Mouse (Mus musculus): ENCODE data around the gene Nsun2. TPM values are rescaled to one million over a fixed set of nuclear protein-coding genes. Genes with fewer than 3 reads are reported as not detected.

The Nsun2 gene
- polyA plus RNA-seq, 1 experiment from 2014 or later, result 119 TPM

DNA sequence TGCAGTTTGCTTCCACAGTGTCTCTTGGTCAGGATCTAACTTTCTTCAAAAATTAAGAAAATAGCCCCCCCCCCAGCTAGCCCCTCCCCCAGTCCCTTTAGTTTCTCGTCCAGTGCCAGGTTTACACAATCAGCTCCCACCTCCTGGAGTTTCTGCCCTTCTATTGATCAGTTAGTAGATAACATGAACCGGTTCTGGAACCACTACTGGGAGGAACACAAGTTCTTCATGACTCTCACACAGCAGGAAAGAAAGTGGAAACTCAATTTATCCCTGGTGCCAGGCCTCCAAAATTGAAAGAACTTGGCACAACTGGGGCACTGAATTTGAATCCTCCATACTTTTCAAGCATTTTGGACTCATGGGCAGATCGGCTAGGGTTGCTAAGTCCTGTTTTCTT, 121.0 kb downstream of the Nsun2 start:
- Histone ChIP-seq H3K4me3 (replicated peaks) (no peak overlapping the region), H3K27ac (replicated peaks) (no peak overlapping the region), H3K27me3 (no peaks in the 10 kb centered on the region), H3K9ac (no peak overlapping the region), H3K9me3 (replicated peaks) (no peaks in the 10 kb centered on the region), H3K4me2 (replicated peaks) (no peak overlapping the region), H3K36me3 (no peaks in the 10 kb centered on the region), H3K4me1 (no peaks in the 10 kb centered on the region)
- 59% methylated on average over 3 of the region's 3 CpGs for WGBS
- no peak for ATAC-seq (ENCODE audit: insufficient number of reproducible peaks, low FRiP score, low TSS enrichment, low read depth)

DNA sequence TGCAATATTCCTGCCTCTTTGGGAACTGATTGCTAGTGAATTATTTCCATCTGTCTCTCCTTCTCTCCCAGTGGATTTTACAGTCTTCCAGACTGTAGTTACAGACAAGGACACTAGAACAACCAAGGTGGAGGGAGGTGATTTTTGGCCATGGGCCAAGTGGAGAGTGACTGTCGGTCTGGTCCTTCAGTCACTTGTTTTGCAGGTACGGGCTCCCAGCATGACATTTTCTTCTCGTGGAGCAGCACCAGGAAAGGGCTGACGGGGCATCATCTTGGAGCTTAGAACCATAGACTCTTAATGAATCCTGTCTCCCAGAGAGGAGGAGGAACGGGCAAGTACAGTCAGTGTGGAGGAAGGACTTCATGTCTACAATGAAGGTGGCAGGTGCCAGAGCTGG, 138.6 kb downstream of the Nsun2 start:
- 86% methylated on average over 5 of the region's 5 CpGs for WGBS
- Histone ChIP-seq H3K4me1 (no peaks in the 10 kb centered on the region), H3K27me3 (no peaks in the 10 kb centered on the region), H3K9me3 (replicated peaks) (no peaks in the 10 kb centered on the region), H3K27ac (replicated peaks) (no peak overlapping the region), H3K36me3 (no peaks in the 10 kb centered on the region), H3K4me3 (replicated peaks) (no peak overlapping the region), H3K4me2 (replicated peaks) (no peak overlapping the region), H3K9ac (no peak overlapping the region)
- no peak for ATAC-seq (ENCODE audit: insufficient number of reproducible peaks, low FRiP score, low TSS enrichment, low read depth)

DNA sequence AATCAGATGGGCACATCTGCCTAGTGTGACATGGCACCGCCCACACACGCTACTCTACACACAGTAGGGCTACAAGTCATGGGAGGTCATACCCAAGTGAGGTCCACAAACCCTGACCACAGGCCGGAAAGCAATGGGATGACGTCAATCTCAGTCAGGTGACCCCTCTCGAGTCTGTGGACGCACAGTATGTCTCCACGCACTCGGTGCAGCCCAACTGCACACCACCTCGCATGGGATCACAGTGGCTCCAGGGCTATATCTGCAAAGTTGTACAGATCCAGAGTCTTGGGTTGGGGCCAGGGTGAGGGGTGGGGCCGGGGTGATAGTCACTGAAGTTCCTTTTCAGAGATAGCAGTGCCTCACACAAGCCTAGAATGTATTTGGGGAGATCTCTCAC, 139.0 kb downstream of the Nsun2 start:
- H3K27ac ChIP-seq (replicated peaks), result no peak overlapping the region
- peak; percentile 54; the same call in 1 of the 2 replicates for ATAC-seq (ENCODE audit: insufficient number of reproducible peaks, low FRiP score, low TSS enrichment, low read depth)
- WGBS, result 88% methylated on average over 10 of the region's 10 CpGs
- no peaks in the 10 kb centered on the region for H3K9me3 ChIP-seq (replicated peaks)
- no peak overlapping the region for H3K4me3 ChIP-seq (replicated peaks)
- H3K9ac ChIP-seq, result no peak overlapping the region
- H3K27me3 ChIP-seq, result no peaks in the 10 kb centered on the region
- H3K4me1 ChIP-seq, result no peaks in the 10 kb centered on the region
- no peaks in the 10 kb centered on the region for H3K36me3 ChIP-seq
- no peak overlapping the region for H3K4me2 ChIP-seq (replicated peaks)

DNA sequence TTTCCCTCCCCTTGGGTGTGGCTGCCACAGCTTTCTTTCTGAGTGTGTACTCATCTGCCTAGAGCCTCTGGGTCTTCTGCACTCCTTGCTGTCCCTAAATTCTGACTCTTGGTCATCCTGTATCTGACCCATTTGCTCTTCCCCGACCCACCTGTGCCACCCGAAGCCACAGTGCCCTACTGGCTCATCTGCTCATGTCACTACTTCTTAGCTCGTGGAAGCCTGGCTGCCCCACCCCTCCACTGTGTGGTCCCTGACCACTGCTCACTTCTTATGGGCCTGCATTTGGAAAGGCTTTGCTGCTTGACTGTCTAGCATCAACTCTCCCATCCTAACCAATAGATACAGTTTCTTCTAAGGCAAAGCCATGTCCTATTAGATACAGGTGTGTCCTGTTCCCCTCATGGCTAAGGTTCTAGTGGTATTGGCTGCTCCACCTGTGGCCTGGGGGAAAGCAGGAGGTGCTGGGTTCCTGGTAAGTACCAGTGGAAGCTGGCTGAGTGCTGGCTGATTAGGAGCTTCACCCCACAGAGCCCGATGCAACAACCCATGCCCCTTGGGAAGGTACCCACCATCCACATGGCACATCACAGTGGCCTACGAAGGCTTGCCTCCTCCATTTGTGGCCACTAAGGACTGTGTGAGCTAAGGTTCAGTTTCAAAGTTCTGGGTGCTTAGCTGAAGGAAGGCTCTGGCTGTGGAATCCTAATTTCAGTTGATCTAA, 139.8 kb downstream of the Nsun2 start:
- no peak overlapping the region for H3K4me2 ChIP-seq (replicated peaks)
- H3K9me3 ChIP-seq (replicated peaks), result no peaks in the 10 kb centered on the region
- no peaks in the 10 kb centered on the region for H3K36me3 ChIP-seq
- ATAC-seq (ENCODE audit: insufficient number of reproducible peaks, low FRiP score, low TSS enrichment, low read depth), result no peak
- H3K27ac ChIP-seq (replicated peaks), result no peak overlapping the region
- no peak overlapping the region for H3K9ac ChIP-seq
- no peak overlapping the region for H3K4me3 ChIP-seq (replicated peaks)
- 83% methylated on average over 5 of the region's 5 CpGs for WGBS
- H3K4me1 ChIP-seq, result no peaks in the 10 kb centered on the region
- no peaks in the 10 kb centered on the region for H3K27me3 ChIP-seq

DNA sequence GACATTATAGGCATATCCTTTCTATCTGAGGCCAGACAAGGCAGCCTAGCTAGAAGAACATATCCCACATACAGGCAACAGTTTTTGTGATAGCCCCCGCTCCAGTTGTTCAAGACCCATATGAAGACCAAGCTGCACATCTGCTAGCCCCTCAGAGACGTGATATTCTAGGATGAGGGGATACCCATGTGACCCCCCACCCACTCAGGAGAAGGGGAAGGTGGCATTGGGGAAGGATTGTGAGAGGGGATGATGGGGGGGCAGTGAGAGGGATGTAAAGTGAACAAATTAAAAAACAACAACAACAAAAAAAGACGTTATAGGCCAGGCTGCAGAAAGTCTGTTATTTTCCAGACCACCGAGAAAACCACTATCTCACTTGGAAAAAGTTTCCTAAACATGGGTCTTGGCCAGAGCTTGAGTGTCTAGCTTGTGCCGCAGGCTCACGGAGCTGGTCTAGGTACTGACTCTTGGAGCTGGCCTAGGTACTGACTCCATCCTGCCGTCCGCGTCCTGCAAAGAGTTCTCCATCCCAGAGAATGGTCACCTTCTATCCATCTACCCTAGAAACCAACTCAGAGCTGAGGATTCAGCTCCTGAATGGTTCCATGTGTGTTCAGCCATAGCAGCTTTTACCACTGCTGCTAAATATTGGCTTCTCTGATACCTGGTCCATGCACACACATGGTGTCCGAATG, 140.5 kb downstream of the Nsun2 start:
- no peak overlapping the region for H3K9ac ChIP-seq
- no peaks in the 10 kb centered on the region for H3K27me3 ChIP-seq
- H3K4me2 ChIP-seq (replicated peaks), result no peak overlapping the region
- H3K4me3 ChIP-seq (replicated peaks), result no peak overlapping the region
- H3K36me3 ChIP-seq, result no peaks in the 10 kb centered on the region
- ATAC-seq (ENCODE audit: insufficient number of reproducible peaks, low FRiP score, low TSS enrichment, low read depth), result no peak
- no peak overlapping the region for H3K27ac ChIP-seq (replicated peaks)
- no peaks in the 10 kb centered on the region for H3K4me1 ChIP-seq
- no peaks in the 10 kb centered on the region for H3K9me3 ChIP-seq (replicated peaks)
- WGBS, result 49% methylated on average over 10 of the region's 10 CpGs

Other genes with a start within 250 kb of the Nsun2 start
- gene Tent4a, start 871 bp downstream of the Nsun2 start, polyA plus RNA-seq (2015; fragmentation: Nextera tagmentation; extraction: Ambion mirVana), result 6.0 and 6.1 TPM in 2 replicates
- gene Srd5a1, start 77.7 kb downstream of the Nsun2 start, polyA plus RNA-seq (2015; fragmentation: Nextera tagmentation; extraction: Ambion mirVana), result 33.0 and 35.1 TPM in 2 replicates
- gene Ube2ql1, start 206.1 kb downstream of the Nsun2 start, polyA plus RNA-seq (2015; fragmentation: Nextera tagmentation; extraction: Ambion mirVana), result 0.77 and 0.88 TPM in 2 replicates

All from embryonic facial prominence, embryonic 15.5 days (tissue).